Mouse (Mus musculus): ENCODE data around the gene Spink4.
"Not testable (repeated sequence)": the region's sequence is repeated elsewhere in the genome, so short reads cannot be mapped to it uniquely, and the experiment has no call there.

Gene Spink4

GRCm38 (mm10) chr4:40908261-40908969, 11.4 kb upstream of the Spink4 start:
- DNase-seq, result peak; percentile 35

DNA sequence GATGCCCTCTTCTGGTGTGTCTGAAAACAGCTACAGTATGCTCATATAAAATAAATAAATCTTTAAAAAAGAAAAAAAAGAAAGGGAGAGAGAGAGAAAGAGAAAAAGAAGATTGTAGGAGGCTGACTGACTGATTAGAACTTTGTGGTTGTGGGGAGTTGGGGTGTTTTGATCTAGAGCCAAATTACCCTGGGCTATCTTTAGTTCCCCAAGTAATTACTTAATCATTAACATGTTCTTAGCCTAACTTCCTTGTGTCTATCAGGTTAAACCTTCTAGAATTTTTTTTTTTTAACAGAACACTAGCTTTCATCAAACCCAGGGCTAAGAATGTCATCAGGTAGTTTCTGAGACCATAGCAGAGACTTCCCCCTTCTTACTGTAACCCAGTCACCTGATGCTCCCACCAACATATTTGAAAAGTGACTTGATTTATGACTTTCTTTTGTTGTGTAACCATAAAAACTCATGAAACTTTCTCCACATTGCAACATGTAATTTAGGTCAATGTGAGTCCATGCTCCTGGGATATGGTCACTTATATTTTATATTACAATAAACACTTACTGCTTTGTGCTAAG, 5.5 kb upstream of the Spink4 start:
- no peak for DNase-seq

DNA sequence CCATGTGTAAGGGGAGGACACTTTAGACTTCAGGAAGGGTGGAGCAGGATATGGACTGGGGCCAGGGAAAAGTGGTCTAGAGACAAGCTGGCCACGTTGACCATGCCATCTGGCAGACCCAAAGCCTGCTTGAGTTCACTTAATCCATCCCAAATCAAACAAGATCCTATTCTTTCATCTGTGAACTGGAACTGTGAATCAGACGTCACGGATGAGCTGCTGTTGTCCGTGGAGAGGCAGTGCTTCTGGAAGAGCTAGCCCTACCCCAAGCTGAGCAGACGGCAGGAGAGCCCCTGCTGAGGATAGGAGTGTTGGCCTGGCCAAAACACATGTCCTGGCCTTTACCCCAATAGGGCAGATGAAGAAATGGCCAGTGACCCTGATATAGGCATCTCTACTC, 3.9 kb upstream of the Spink4 start:
- DNase-seq, result no peak

GRCm38 (mm10) chr4:40916592-40917155, 3.2 kb upstream of the Spink4 start:
- no peak for DNase-seq

GRCm38 (mm10) chr4:40920576-40920975, 724 bp downstream of the Spink4 start:
- no peak for DNase-seq

DNA sequence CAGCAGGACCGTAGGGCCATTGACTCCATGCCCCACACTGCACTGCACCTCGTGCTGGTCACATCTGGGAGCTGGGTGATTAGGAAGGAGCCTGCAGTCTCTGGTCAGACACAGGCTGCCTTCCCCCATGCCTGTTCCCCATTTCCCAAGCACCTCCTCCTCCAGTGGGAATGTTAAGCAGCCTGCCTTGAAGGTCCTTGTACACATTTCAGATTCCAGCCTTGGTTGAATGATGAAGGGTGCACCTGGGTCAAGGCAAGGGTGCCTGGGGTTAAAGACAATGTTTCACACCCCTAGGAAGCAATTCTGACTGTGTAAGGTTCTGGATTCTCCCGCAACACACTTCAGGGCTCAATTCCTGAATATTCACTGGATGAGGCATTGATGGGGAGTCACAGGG, 1.4 kb downstream of the Spink4 start:
- DNase-seq, result no peak

- DNase-seq, result no peak
Observed at GRCm38 (mm10) chr4:40923087-40923651, 3.3 kb downstream of the Spink4 start.

DNA sequence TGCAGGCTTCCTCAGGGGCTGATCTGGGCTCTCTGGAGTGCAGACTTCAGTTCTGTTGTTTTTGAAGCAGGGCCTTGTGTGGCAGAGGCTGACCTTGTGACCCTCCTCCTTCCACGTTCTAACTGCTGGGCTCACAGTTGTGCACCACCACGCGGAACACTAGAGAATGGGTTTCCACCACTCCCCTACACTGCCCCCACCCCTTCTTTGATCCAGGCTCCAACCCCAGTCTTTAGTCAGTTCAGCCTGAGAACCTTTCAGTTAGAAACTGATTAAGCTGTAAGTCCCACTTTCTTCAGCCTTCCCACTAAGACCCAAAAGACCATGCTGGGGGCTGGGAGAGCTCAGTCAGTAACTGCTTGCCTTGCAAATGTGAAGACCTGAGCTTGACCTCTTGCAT, 5.7 kb downstream of the Spink4 start:
- DNase-seq, result no peak

- no peak for DNase-seq
Observed at GRCm38 (mm10) chr4:40929046-40929445, 9.2 kb downstream of the Spink4 start.

GRCm38 (mm10) chr4:40933694-40934093, 13.8 kb downstream of the Spink4 start:
- DNase-seq, result no peak

DNA sequence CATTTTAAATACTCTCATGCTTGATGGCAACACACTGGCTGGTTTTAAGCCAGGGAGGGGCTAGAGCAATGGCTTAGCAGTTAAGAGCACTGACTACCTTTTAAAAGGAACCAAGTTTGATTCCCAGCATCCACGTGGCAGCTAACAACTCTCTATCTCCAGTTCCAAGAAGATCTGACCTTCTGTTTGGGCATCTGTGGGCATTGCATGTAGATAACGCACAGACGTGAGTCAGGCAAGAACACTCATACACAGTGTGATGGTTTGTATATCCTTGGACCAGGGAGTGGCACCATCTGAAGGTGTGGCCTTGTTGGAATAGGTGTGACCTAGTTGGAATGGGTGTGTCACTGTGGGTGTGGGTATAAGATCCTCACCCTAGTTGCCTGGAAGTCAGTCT, 14.5 kb downstream of the Spink4 start:
- DNase-seq, result not testable (repeated sequence)

DNA sequence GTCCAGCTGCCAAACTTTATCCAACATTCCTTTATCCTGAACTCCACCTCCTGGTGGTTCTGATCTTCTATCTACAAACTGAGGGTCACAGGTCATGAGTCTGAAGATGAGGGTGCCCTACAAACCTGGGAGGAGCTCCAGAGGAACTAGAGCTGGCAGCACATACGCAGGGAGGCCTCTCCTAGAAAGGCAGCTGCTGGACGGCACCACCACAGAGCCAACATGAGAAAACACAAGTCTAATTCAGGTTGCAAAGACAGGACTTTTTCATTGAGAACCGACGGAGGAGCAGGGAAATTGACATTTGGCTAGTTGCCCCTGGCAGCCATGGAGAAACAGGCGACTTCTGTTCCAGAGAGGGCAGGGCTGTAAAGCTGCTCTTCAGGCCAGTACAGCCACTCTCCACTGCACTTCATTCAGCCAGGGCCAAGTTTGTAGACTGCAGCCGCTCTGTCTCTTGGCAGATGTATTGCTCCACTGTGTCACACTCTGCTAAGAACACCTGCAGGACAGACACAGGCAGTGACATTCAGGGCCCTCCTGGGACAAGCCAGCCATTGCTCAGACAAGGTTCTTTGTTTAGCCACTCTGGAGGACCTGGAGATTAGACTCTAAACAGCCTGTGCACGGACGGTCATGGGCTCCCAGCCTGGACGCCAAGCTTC, 16.5 kb downstream of the Spink4 start:
- DNase-seq, result peak; percentile 56

DNA sequence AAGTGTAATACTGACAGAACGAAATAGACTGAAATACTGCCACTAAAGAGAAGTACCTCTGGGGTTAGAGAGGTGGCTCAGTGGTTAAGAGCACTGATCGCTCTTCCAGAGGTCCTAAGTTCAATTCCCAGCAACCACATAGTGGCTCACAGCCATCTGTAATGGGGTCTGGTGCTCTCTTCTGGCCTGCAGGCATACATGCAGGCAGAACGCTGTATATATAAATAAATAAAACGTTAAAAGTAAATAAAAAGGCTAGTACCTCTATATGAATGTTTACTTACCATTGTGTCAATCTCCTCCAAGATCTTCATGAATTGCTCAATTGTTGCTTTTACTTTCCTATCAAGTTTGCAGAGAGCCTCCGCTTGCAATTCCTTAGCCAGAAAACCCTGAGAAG, 18.9 kb downstream of the Spink4 start:
- no peak for DNase-seq

DNA sequence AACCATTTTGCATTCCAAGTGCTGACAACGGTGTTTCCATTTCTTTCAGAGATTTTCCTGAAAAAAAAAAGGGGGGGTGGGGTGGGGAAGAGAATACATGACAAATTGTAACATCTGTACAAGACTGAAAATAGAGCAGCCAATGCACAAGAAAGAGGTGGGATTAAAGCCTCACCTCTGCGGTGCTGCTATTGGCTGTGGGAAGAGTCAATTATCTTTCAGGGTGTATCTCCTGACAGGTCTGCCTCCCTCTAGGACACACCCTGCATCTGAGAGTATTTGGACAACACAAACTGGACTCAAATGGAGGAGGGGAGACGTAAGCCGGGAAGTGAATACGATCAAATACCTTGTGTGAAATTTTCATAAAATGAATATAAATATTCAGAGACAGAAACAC, 23.8 kb downstream of the Spink4 start:
- no peak for DNase-seq

- no peak for DNase-seq
Observed at GRCm38 (mm10) chr4:40946516-40947121, 26.8 kb downstream of the Spink4 start.

GRCm38 (mm10) chr4:40947565-40948159, 27.8 kb downstream of the Spink4 start:
- no peak for DNase-seq

- DNase-seq, result peak; percentile 97
Observed at GRCm38 (mm10) chr4:40948160-40948708, 28.4 kb downstream of the Spink4 start, which contains the start of the genes Bag1 and Chmp5. TSS of gene Bag1 (minus strand) at chr4:40948294. TSS of gene Chmp5 (plus strand) at chr4:40948407.

GRCm38 (mm10) chr4:40953521-40953920, 33.7 kb downstream of the Spink4 start:
- DNase-seq, result no peak

GRCm38 (mm10) chr4:40955942-40956341, 36.1 kb downstream of the Spink4 start:
- no peak for DNase-seq

DNA sequence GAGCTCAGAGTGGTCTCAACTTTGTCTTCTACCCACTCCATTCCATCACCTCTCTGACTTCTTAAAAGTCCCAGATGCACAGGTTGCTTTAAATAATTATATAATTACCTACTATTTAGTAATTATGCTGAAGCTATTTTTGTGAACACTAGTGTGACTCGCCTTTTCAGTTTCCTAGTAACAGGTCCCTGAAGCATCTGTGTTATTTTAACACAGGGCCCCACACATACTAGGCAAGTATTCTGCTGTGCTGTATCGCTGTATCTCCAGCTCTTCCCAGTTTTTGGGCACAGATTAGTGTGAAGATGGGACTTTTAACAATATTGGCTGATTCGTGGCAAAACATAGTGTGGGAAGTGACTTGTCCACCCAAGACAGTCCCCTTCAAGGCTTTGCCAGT, 43.7 kb downstream of the Spink4 start:
- no peak for DNase-seq

DNA sequence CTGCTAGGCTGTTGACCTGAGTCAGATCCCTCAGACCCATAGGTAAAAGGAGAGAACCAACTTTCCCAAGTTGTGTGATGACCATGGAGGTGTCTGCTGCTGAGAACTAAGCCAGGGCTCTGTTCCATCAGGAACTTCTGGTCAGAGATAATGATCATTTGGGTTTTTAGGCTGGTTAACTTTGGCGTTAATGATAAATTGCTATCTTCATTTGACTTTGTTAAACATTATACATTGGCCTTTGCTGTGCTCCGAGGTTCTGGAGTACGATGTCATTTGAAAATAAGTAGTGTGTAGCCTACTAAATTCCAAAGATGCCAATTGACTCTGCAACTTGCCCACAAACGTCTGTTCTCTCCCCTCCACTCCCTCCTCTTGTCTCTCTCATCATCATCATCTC, 49.3 kb downstream of the Spink4 start:
- DNase-seq, result no peak

Data from right cerebral cortex, postnatal 4 days (tissue).